Mouse (Mus musculus): ENCODE data around the gene Pcdh7.
"Not testable (repeated sequence)": the region's sequence is repeated elsewhere in the genome, so short reads cannot be mapped to it uniquely, and the experiment has no call there.

Pcdh7 gene

DNA sequence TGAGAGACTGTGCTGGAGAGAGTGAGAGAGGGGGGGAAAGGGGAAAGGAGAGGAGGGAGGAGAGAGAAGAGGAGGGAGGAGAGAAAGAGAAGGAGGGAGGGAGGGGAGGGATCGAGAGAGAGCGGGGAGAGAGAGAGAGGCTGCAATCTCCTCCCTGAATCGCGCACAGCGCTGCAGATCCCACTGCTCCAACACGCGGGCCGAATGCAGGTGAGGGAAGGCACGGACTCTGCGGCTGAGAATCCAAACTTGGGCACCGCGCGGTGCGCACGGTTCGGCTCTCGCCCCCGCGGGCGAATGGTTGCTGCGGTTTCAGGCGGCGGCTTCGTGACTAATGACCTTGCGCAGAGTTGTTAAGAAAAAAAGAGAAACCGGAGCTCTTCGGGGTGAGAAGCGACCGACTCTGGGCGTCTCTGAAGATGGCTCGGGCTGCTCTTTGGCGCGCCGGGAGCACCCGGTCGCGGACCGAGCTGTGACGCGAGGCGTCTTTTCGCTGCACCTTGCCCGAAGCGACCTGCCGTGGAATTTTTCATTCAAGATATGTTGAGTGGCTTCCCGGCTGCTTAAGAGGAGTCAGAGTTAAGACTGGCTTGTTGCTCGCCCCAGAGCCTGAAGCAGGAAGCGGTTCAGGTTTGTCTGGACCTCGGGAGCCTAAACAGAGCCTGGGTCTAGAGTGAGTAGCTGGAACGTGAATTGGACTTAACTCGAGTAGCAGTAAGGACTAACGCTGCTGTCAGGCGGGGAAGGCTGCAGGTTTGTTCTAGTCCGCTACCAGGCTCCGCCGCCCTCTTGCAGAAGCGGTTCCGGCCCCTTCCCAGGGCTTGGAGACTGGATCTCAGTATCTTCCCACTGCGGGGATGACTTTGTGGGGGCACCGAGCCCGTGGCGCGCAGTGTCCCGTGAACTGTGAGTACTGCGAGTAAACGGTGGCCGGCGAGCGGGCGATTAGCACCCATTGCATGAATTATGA is at the start of gene Pcdh7:
Gene Pcdh7 (plus strand): TSS at position 62 of the 970 bp plus-strand sequence.
- no peak for DNase-seq (ENCODE audit: inconsistent ontology term)

DNA sequence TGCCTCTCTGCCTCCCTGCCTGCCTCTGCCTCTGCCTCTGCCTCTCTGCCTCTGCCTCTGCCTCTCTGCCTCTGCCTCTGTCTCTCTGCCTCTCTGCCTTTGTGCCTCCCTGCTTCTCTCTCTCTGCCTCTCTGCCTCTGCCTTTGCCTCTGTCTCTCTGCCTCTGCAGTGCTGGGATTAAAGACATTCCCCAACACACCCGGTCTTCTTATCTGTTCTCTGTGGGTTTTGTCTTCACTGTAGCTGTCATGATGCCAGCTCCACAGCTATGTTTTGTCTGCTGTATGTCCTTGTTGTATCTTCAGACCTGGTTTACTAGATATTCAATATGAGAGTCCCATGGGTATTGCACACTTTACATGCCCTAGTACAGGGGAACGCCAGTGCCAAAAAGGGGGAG is 40.8 kb upstream of the Pcdh7 start:
- DNase-seq (ENCODE audit: inconsistent ontology term): not testable (repeated sequence)

GRCm38 (mm10) chr5:57708396-57708795 is 9.4 kb upstream of the Pcdh7 start:
- no peak for DNase-seq (ENCODE audit: inconsistent ontology term)

GRCm38 (mm10) chr5:57713980-57714379 is 3.8 kb upstream of the Pcdh7 start:
- peak; percentile 42 for DNase-seq (ENCODE audit: inconsistent ontology term)

- DNase-seq (ENCODE audit: inconsistent ontology term): peak; percentile 87
Measured at GRCm38 (mm10) chr5:57714621-57715523, 2.9 kb upstream of the Pcdh7 start.

DNA sequence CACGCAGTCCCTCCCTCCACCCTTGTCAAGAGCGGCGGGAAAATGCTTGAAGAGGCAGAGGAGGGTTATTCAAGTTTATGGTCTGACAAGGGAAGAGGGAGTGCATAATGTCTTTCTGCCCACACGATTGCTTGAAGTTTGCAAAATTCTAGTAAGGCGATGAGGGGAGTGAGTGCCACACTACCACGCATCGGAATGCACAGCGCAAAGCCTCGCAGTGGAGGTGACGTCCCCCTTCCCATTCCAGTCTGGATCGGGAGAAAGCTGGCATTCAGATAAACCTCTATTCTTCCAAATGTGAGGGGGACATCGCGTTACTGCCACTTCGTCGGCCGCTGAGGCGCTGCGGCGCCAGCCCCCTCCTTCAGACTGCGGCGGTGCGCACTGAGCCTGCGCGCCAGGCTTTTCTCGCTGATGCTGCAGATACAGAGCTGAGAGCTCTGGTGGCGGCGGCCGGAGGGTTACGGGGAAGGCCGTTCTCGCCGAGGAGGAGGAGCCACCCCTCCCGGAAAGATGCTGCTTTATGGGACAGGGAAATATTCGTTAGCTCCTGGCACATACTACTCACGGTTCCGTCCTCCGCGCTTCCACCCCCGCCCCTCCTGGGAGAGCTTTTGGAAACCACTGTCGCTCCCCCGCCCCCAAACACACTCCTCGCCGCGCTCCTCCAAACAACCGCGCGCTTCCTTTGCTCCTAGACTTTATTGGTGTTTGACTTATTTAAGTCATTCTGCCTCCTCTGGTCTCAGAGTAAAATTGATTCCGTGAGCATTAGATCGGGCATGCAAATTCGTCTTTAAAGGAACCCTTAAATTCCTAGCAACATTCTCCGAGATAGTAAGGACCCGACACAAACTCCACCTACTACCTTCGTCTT is 2.0 kb upstream of the Pcdh7 start:
- peak; percentile 87 for DNase-seq (ENCODE audit: inconsistent ontology term)

DNA sequence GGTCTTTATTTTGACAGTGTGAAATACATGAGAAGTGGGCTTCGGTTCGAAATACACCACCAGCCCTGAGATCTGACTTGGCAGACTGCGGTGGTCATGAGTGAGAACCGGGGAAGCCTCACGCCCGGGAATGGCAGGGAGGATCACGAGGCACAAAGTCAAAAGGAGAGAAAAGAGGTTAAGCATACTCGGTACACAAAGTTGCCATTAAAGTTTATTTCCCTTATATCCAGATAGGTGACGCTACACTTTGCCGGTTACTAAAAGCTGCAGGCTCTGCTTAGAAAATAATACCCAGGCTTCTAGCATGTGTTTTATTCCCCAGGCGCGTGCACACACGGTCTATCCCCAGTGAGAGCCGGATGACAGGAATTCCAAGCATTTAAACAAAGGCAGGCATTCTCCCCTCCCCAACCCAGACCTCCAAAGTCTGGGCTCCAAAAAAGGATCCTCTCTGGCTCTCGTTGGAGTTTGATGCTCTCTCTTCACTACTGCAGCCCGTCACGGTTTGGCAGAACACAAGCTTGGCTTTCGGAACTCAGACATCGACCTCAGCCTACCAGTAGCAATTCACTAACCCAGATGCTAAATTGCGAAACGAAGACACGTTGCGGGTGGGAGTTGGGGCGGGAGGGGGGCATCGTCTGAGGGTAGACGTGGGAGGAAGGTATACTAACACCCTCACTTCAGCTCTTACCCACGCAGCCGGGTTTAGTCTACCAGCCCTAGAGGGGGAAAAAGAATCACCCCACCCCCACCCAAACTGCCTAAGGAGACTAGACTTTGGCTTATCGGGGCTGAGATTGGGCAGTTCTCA is 1.1 kb upstream of the Pcdh7 start:
- peak; percentile 92 for DNase-seq (ENCODE audit: inconsistent ontology term)

GRCm38 (mm10) chr5:57717238-57717905 is 395 bp upstream of the Pcdh7 start:
- peak; percentile 96 for DNase-seq (ENCODE audit: inconsistent ontology term)

- DNase-seq (ENCODE audit: inconsistent ontology term): peak; percentile 79
Measured at GRCm38 (mm10) chr5:57718876-57719593, 1.3 kb downstream of the Pcdh7 start.

DNA sequence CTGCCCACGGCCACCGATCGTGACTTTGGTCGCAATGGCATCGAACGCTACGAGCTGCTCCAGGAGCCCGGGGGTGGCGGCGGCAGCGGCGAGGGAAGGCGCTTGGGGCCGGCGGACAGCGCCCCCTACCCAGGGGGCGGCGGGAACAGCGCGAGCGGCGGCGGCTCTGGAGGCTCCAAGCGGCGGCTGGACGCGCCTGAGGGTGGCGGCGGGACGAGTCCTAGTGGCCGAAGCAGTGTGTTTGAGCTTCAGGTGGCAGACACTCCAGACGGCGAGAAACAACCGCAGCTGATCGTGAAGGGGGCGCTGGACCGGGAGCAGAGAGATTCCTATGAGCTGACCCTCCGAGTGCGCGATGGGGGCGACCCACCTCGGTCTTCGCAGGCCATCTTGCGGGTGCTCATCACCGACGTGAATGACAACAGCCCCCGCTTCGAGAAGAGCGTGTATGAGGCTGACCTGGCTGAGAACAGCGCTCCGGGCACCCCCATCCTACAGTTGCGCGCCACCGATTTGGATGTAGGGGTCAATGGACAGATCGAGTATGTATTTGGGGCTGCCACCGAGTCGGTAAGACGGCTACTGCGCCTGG is 1.9 kb downstream of the Pcdh7 start:
- peak; percentile 85 for DNase-seq (ENCODE audit: inconsistent ontology term)

DNA sequence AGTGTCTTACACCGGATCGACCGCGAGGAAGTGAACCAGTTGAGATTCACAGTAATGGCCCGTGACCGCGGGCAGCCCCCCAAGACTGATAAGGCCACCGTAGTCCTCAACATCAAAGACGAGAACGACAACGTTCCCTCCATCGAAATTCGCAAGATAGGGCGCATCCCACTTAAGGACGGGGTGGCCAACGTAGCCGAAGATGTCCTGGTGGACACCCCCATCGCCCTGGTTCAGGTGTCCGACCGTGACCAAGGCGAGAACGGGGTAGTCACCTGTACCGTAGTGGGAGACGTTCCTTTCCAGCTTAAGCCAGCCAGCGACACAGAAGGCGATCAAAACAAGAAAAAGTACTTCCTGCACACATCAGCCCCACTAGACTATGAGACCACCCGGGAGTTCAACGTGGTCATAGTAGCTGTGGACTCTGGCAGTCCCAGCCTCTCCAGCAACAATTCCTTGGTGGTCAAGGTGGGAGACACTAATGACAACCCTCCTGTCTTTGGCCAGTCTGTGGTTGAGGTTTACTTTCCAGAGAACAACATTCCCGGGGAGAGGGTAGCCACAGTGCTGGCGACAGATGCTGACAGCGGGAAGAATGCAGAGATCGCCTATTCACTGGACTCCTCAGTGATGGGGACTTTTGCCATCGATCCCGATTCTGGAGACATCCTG is 2.6 kb downstream of the Pcdh7 start:
- DNase-seq (ENCODE audit: inconsistent ontology term): peak; percentile 31

- DNase-seq (ENCODE audit: inconsistent ontology term): no peak
Measured at GRCm38 (mm10) chr5:57721148-57721712, 3.5 kb downstream of the Pcdh7 start.

DNA sequence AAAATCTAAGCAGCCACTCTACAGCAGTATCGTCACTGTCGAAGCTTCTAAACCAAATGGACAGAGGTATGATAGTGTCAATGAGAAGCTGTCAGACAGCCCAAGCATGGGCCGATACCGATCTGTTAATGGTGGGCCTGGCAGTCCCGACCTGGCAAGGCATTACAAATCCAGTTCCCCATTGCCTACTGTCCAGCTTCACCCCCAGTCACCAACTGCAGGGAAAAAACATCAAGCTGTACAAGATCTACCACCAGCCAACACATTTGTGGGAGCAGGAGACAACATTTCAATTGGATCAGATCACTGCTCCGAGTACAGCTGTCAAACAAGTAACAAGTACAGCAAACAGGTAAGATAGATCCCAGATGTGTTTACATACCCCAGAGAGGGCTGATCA is 4.2 kb downstream of the Pcdh7 start:
- DNase-seq (ENCODE audit: inconsistent ontology term): peak; percentile 19

DNA sequence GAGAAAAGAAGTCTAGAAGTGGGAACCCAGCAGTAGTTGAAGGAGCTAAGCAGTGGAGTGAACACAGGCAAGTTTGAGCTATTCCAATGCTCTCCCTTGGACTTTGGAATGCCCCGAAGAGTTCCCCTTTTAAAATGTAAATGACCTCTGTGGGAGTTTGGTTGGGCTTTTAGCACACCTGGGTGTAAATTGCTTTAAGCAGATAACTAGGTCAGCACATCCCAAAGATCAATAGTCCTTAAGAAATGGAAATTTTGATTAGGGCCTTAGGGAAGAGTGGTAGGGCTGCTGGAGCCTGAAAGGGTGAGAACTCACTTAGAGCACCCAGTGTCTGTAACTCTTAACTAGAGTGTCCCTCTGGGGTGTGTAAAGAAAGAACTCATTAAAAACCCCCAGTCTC is 15.7 kb downstream of the Pcdh7 start:
- DNase-seq (ENCODE audit: inconsistent ontology term): no peak

GRCm38 (mm10) chr5:57735723-57736122 is 18.0 kb downstream of the Pcdh7 start:
- DNase-seq (ENCODE audit: inconsistent ontology term): no peak

DNA sequence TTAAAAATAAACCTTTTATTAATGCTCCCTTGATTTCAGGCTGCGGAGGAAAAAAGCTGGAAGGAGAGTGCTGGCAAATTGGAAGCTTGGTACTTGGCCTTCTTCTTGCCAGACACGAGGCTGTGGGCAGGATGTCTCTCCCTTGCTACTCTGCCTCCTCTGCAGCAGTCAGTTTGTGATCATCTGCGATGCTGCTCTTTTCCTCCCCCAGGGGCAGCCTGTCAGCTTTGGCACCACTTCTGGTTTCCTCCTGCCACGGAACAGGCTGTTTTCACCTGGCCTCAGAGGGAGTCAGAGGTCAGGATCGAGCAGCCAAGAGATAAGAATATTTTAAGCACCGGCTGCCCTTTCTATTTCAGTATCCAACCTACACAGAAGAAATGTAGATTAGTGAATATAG is 25.2 kb downstream of the Pcdh7 start:
- no peak for DNase-seq (ENCODE audit: inconsistent ontology term)

- no peak for DNase-seq (ENCODE audit: inconsistent ontology term)
Measured at GRCm38 (mm10) chr5:57743956-57744661, 26.3 kb downstream of the Pcdh7 start.
